Mouse (Mus musculus) CH12.LX (cell line): ENCODE measurements around the gene Olfr1394.

Experiments used
- BHLHE40 ChIP-seq: IDR thresholded peaks from 2 replicates; pipeline ENCODE4 v1.6.1; 2011; ENCODE audit warnings: mild to moderate bottlenecking, low read depth, low read length, improper control_type of control experiment
- CHD1 ChIP-seq: IDR thresholded peaks from 2 replicates; pipeline ENCODE4 v1.6.1; 2012; ENCODE audit warnings: low read depth, low read length, improper control_type of control experiment, inconsistent platforms
- CTCF ChIP-seq, 2 experiments: IDR thresholded peaks in 1 of 2; conservative IDR thresholded peaks in 1 of 2; 2 replicates each; pipeline ENCODE4 v1.5.1; 2011 to 2012; ENCODE audit warnings: low read depth in 2 of 2, low read length in 2 of 2, improper control_type of control experiment in 1 of 2, inconsistent platforms in 1 of 2, mild to moderate bottlenecking in 1 of 2, moderate library complexity in 1 of 2
- EP300 ChIP-seq: IDR thresholded peaks from 2 replicates; pipeline ENCODE4 v1.6.1; 2011; ENCODE audit warnings: low read length, improper control_type of control experiment
- GABPA ChIP-seq: IDR thresholded peaks from 2 replicates; pipeline ENCODE4 v1.6.1; 2012; ENCODE audit warnings: low read depth, low read length, improper control_type of control experiment, inconsistent platforms; ENCODE audit not compliant: insufficient replicate concordance
- HCFC1 ChIP-seq: IDR thresholded peaks from 2 replicates; pipeline ENCODE4 v1.6.1; 2012; ENCODE audit warnings: low read depth, mild to moderate bottlenecking, inconsistent platforms, low read length, improper control_type of control experiment
- MYC ChIP-seq: IDR thresholded peaks from 2 replicates; pipeline ENCODE4 v1.6.1; 2011; ENCODE audit warnings: low read depth, mild to moderate bottlenecking, improper control_type of control experiment, low read length
- POLR2A ChIP-seq: IDR thresholded peaks from 2 replicates; pipeline ENCODE4 v1.6.1; 2011; ENCODE audit warnings: low read depth, mild to moderate bottlenecking, improper control_type of control experiment, low read length
- ZMIZ1 ChIP-seq: IDR thresholded peaks from 2 replicates; pipeline ENCODE4 v1.6.1; 2012; ENCODE audit warnings: low read depth, mild to moderate bottlenecking, inconsistent platforms, low read length, improper control_type of control experiment

- no peak for TF ChIP-seq POLR2A
- no peak for TF ChIP-seq CTCF (conservative IDR thresholded peaks at IDR 0.05 in 1 of 2, IDR thresholded peaks at IDR 0.05 in 1 of 2; ENCODE audit: low read depth in 2 of 2, low read length in 2 of 2)
- TF ChIP-seq CHD1: no peak
- TF ChIP-seq ZMIZ1: no peak
- TF ChIP-seq BHLHE40: no peak
- no peak for TF ChIP-seq GABPA
- TF ChIP-seq HCFC1: no peak
- no peak for TF ChIP-seq EP300
- no peak for TF ChIP-seq MYC
Measured at GRCm38 (mm10) chr11:49105752-49106151, 48.4 kb upstream of the Olfr1394 start.
